Mouse (Mus musculus): ENCODE data around the gene Acsm1.
"Not testable (repeated sequence)": the region's sequence is repeated elsewhere in the genome, so short reads cannot be mapped to it uniquely, and the experiment has no call there.

Acsm1 gene

DNA sequence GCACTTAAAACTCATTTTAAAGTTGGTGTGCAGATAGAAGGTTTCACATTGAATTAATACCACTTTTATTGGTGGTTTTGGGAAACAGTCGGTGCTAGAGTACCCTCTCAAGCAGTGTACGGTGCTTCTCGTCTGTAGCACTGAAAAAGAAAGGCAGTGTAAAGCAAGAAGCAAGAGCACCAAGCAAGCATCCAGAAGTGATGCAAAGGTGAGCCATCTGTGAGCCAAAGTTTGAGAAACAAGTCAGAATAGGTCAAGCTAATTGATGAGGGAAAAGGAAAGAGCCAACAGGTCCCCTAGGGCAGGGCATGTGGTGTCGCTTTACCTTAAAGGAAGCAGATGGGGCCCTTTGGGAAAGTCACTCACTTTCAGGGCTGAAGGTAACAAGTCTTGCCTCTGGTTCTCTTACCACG lies at the start of gene Acsm1:
Gene Acsm1, plus strand, starts transcription at position 363 of the 413 bp plus-strand sequence.
- DNase-seq (ENCODE audit: low read depth) = no peak

DNA sequence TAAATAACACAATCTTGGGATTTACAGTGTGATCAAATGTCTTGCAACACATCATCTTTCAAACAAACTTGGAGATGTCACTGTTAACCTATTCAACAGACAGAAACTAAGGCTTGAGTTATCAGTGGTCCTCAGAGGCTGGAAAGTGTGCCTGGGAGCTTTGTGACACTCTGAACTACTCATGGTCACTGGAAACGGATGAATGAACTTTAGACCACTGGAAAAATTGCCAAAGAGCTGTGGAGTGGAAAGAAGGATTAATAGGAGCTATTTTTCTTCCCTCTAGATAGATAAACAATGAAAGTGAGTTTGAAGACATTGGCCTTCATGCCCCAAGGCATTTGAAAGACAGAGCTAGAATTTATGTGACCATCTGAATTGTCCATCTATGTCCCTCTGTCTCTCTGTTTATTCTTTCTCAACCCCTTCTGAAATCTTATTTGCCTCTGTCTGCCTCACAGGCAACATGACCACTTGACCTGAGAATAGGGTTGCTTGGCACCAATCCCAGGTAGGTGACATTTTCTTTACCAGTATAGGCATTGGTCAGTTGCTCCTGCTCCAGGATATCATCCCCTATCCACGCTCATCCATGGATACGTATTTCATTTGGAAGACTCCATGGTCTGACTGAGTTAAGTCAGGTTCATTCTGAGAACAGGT lies 46.9 kb upstream of the Acsm1 start:
- DNase-seq (ENCODE audit: low read depth) = no peak

DNA sequence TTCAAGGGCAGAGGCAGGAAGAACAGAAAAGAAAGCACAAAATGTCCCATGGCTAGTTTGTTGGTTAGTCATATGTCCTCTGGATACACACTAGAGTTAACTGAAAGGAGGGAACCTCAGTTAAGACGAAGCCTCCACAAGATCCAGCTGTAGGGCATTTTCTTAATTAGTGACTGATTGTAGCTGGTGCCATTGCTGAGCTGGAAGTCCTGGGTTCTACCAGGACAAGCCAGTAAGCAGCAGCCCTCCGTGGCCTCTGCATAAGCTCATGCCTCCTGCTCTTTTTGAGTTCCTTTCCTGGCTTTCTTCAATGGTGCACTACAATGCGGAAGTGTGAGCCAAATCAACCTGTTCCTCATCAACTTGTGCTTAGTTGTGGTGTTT lies 46.4 kb upstream of the Acsm1 start:
- no peak for DNase-seq (ENCODE audit: low read depth)

DNA sequence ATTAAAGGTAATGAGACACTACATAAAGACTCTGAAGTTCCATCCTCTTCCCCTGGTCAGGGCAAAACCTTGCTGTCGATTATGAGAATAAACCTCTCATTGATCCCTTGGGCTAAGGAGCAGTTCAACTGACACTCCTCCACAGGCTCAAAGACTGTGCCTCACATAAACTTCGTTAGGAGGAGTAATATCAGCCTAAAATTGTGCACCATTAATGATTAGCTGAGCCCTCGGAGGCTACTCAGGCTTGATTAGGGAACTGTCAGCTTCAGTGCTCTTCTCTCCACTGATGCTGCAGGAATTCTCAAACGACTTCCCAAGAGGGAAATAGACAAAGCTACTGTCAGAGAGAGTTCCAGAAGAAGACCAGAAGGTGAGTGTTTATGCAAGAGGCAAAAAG lies 45.4 kb upstream of the Acsm1 start:
- DNase-seq (ENCODE audit: low read depth) = no peak

DNA sequence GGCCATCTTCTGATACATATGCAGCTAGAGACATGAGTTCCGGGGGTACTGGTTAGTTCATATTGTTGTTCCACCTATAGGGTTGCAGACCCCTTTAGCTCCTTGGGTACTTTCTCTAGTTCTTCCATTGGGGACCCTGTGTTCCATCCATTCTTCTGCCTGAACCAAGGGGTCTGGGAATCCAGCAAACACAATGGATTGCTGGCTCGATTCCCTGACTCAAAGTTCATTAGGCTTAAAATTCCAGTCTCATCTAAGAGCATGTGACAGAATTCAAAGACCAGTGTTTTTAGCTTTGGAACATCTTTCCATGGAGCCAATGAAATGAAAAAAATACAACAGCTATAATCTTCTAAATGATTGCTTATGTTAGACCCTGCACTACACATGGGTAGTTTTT lies 44.4 kb upstream of the Acsm1 start:
- not testable (repeated sequence) for DNase-seq (ENCODE audit: low read depth)

DNA sequence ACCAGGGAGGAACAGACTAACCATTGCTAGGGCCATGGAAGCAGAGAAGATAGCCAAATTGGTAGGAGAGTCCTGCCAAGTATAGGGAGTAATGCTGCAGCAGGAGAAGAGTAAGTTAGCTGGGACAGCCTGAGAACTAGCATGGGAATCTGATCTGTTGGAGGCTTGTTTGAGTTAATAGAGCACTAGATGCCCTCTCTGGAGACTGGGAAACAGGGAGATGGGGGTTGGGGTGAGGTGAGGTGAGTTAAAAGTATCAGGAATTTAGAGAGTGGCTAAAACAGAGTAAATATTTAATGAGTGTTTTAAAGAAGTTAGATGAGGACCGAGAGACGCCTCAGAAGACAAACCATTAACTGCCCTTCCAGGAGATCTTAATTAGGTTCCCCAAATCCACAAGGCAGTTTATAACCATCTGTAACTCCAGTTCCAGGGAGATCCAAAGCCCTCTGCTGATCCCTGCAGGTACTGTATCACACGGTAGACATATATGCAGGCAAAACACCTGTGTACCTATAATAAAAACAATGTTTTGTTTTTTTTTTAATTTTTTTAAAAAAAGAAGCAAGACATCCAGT lies 12.2 kb upstream of the Acsm1 start:
- DNase-seq (ENCODE audit: low read depth) = no peak

DNA sequence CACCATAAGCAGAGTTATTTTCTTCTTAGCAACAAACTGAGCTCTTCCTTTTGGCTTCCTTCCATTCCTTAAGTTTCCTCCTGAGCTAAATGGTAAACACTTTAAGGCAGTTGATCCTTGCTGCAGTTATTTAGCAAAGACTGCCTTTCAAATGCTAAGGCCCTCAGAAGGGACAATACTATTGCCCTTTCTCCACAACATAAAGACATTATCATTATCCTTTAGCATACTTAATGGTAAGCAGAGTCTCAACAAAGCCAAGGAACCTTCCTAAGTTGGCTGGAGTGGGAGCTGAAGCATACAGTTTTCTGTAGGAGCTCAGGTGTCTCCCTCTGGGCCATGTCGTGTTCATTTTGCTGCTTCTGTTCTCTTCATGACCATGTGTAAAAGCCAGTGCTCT lies 11.5 kb upstream of the Acsm1 start:
- DNase-seq (ENCODE audit: low read depth) = no peak

DNA sequence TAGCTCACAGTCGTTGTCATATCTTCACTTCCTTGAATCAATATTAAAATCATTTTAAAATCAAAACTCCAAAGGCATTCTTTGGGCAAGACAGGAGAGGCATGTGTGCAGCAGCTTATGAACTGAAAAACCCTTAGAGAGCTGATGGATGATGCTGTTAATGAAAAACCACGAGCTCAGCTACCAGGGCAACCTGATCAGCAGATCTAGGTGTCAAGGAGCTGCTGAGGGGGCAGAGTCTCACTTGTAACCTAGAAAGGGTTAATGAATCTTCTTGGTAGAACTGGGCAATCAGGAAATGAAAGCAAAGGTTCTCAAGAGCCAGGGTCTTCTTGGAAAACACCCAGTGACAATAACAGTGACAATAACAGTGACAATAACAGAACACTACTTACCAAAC lies 10.3 kb upstream of the Acsm1 start:
- no peak for DNase-seq (ENCODE audit: low read depth)

DNA sequence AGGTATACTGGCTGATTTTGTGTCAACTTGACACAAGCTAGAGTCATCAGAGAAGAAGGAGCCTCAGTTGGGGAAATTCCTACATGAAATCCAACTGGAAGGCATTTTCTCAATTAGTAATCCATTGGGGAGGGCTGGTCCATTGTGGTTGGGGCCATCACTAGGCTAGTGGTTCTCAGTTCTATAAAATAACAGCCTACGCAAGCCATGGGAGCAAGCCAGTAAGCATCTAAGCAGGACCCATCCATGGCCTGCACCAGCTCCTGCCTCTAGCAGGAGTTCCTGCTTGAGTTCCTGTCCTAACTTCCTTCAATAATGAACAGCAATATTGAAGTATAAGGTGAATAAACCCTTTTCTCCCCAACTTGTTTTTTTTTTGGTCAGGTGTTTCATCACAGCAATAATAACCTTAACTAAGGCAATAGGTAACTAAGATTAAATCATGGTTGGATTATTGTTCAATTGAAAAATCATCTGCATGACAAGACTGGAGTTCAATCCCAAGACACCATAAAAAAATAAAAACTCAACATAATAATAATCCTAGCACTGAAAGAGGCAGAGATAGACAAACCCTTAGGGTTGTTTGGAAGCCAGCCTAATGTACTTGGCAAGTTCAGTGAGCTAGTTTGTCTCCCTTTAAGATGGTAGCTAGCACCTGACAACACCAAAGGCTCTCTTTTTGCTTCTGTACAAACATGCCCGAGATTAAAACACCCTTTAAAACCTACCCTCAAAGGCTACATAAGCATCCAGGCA lies 5.5 kb upstream of the Acsm1 start:
- no peak for DNase-seq (ENCODE audit: low read depth)

DNA sequence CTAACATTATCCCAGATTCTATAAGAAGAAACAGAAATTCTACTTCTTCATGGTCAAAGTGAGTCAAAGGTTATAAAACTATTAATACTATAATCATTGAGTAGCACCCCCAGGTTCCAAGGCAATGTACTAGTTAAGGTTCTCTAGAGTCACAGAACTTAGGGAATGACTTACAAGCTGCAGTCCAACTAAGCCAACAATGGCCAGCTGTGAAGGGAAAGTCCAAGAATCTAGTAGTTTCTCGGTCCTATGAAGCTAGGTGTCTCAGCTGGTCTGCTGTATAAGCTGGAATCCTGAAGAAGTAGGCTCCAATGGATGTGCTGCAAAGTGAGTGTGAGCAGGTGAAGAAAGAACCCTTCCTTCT lies 4.9 kb upstream of the Acsm1 start:
- no peak for DNase-seq (ENCODE audit: low read depth)

DNA sequence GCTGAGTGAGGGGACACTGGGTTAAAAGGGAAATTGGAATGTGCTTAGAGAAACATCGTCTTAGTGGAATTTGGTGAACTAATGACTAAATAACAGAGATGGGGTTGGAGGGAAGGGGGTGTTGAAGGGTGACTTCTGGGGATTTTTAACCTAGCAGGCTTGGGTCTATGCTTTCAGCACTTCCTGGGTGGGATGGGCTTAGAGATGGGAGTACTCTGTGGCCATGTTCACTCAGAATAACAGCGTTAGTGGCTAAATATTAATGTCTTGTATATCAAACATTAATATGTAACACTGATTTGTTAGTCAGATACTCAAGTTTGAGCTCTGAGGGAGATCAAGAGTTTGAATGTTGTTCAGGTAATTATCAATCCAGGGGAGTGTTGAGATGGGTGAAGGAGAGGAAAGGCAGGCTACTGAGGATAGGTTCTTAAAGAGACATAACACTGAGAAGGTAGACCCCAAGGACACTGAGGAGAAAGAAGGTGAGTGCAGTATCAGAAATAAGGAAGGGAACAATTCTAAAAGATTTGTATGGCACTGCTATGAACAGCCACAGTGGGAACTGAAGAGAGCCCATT lies 1.8 kb upstream of the Acsm1 start:
- DNase-seq (ENCODE audit: low read depth) = no peak

DNA sequence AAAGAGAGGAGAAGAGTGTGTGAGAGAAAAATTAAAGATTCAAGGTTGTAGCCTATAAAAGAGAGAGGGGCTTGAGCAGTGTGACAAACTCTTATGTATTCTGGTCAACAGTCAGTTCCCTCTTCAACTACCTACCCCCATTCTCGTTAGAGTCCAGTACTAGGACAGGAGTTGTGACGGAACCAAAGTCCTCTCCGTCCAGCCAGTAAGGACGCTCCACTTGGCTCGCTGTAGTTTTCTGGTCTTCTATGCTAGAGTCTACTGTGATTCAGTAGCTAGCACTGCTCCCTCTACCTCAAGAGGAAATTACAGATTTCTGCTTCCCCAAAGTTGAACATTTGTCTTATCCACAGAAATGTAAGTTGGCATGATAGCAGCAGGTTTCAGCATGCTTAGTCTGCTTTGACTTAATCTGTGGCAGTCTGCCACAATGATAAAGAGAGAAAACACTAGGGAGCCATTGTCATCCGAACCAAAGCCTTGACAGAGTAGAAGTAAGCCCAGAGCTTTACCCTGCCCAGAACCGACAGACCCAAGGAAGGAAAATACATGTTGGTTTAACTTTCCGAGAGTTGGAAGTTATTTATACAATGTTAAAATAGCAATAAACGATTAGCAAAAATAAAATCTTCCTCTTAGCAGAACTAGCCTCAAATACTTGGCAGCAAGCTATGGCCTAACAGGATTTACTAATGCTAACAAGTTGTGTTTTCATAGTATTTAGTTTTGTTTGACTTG lies 731 bp upstream of the Acsm1 start:
- DNase-seq (ENCODE audit: low read depth) = no peak

DNA sequence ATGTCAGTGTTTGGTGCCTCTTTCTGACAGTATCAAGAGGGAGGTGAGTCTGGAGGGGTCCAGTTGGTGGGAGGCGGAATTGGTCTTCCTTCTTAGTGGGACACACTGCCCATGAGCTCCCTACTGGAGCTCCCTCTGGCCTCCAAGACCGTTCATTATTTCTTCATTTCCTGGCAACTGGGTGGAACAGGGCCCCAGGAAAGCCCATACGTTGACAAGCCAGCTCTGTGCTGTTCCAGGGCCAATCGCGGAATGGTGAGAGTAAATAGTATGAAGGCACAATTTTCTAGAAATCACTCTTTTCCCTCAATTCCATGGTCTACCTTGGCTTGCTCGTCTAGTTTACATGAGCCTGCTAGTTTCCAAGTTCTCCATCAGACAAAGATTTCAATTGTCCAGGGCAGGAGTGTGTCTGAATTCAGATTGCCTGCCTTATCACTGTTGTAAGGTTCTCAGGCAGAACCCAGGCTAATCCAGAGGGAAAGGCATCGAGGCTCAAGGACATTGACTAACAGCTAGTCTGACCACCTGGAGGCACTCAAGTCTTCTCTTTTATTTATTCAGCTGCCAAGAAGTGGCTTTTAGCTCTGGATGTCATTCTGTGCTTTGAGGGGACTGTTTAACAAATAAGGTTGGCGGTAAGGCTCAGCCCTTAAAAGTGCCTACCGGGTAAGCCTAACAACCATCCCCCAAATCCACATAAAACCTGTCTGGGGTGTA lies 1.1 kb downstream of the Acsm1 start:
- DNase-seq (ENCODE audit: low read depth) = no peak

DNA sequence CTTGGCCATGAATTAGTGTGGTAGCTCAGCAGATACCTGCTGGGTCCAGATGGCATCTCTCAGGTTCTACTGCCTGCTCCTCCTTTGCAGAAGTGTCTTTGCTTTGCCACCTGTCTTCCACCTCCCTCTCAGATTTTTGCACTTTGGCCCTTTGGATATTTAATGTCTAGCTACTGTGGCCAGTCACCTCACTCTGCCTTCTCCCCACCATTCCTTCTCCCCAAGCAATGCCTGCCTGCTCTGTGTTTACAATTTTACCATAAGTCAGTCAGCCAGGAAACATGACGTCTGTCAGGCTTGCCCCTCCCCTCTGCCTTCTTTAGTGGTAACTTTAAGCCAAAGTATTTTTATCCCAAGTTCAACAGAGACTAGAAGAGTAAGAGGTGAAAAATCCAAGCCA lies 9.7 kb downstream of the Acsm1 start:
- DNase-seq (ENCODE audit: low read depth) = no peak

DNA sequence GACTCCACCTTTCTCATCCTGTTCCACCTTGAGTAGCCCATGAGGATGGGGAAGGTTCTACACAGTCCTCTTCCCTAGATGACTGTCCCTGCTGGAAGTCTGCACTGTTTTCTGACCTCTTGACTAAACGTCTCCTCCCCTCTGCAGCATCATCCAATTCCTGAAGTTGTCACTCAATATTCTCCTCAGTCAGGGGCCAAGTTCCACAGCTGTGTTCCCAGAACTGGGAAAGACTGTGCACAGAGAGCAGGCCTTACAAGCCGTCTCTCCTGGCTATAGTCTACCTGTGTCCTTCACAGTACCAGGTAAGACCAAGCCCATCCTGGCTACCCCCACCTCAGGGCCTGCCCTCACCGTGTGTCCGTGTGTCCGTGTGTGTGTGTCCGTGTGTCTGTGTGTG lies 10.8 kb downstream of the Acsm1 start:
- no peak for DNase-seq (ENCODE audit: low read depth)

DNA sequence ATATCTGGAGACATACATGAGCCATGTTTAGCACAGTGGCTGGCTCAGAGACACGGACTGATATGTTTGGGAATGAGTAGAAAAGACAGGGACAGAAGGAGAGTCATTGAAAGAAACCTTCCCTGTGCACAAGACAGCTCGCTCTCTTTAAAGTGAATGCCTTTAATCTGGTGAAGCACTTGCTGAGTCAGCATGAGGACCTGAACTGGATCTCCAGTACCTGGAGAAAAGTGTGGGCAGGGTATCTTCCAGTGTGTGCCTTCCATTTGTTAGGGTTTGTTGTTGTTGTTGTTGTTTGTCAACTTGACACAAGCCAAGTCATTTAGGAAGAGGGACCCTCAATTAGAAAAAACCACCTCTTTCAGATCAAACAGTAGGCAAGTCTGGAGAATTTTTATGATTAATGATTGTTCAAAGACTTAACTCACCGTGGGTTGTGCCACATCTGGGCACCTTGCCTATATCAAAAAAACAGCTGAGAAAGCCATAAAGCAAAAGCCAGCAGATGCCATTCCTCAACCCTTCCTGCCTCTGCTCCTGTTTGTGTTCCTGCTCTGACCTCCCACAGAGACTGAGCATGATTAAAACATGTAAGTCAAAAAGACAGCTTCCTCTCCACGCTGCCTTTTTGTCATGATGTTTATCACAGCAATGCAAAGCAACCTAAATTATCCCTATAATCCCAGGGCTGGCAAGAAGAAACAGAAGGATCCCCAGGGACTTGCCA lies 11.5 kb downstream of the Acsm1 start:
- no peak for DNase-seq (ENCODE audit: low read depth)

DNA sequence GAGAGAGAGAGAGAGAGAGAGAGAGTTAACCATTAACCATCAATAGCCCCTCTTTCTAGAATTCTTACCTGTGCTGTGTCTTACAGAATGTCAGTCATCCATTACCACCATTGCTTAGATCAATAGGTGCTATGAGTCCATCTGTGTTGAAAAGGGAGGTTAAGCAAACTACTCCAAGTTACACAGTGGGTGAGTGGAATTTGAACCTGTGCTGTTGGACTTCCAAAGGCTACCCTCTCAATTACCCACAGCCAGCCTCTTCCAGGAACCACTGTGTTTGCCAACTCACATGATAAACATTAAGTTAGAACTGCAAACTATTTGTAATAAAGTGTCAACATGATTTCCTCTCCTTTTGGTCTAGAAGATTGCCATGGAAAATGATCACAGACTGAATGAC lies 13.3 kb downstream of the Acsm1 start:
- no peak for DNase-seq (ENCODE audit: low read depth)

DNA sequence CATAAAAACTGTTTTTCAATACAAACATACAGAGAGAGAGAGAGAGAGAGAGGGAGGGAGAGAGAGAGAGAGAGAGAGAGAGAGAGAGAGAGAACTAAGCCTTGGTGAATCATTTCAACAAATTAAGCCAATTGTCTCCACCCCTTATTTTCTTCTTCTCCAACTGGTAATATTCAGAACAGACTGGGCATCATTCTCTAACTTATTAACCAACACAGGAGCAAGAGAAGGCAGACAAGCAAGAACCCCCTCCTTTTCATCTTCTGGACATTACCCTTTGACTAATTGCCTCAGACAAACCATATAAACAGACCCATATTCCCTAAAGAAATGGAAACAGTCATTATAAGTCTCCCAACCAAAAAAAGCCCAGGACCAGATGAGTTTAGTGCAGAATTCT lies 31.9 kb downstream of the Acsm1 start:
- no peak for DNase-seq (ENCODE audit: low read depth)

DNA sequence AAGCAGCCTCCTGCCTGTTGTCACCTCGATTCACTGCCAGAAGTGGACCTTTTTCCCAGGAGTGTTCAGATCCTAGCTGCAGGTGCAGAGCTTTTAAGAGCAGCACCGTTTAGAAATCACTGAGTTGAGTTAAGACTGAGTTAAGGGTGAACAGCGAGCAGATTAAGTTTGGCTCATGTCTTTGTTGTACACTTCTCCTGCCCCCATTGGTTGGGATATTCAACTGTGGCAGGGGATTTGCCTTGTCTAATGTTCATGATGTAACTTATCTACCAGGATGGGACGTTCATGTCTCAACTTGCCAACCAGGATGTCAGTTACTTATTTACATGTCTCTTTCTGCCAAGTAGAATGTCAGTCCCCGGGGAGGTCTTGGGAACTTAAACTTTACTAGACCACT lies 35.5 kb downstream of the Acsm1 start:
- DNase-seq (ENCODE audit: low read depth) = no peak

DNA sequence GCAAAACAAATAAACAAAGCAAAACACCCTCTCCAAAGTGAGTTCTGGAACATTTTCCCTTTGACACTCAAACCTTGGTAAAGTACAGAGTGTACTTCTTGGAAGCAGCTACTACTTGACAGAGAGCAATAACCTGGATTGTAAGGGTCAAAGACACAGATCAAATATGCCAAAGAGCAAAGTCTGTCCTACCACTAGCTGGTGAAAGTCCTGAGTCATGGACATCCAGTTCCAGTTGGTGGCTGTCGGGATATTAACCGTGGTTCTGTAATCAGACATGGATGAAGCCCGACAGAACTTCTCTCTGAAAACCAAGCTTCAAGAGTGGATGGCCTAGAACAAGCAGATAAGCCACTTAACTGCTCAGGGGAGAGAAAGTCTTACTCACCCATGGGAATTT lies 61.1 kb downstream of the Acsm1 start:
- no peak for DNase-seq (ENCODE audit: low read depth)

DNA sequence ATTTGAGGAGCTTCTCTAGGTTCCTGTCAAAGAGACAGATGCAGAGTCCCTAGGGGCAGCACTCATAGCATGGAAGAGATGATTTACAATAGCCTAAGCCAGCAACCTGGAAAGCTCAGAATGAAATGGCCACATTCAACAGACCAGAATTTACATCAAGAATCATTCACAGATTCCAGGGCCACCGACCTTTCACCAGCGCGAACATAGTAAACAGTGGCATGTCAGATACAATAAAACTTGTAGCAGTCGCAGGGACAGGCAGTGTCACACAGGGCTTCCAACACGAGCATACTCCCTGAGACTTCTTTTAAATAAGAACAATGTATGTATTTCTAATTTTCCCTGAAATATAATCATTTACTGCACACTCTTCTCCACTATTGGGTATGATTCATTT lies 63.6 kb downstream of the Acsm1 start:
- DNase-seq (ENCODE audit: low read depth) = no peak

All from c-Kit-positive CD71-positive TER-119-negative erythroid progenitor cells, embryonic 14.5 days (primary cell).